Mouse (Mus musculus): Measurements from ENCODE around the gene Shq1. TPM values are rescaled to one million over a fixed set of nuclear protein-coding genes. Genes with fewer than 3 reads are reported as not detected.

Gene Shq1
- polyA plus RNA-seq, 1 experiment from 2014 or later: 23.6 TPM

GRCm38 (mm10) chr6:100608429-100608828 lies 62.5 kb downstream of the Shq1 start:
- Histone ChIP-seq H3K9me3 (ENCODE audit: control insufficient read depth, low read length) (no peaks in the 10 kb centered on the region), H3K4me3 (ENCODE audit: low read depth, low read length) (no peak overlapping the region), H3K27ac (ENCODE audit: low read depth, low read length) (no peak overlapping the region), H3K27me3 (replicated peaks; ENCODE audit: control insufficient read depth, insufficient read depth, low read length) (no peaks in the 10 kb centered on the region), H3K4me1 (replicated peaks; ENCODE audit: control insufficient read depth, insufficient read depth, low read length) (no peaks in the 10 kb centered on the region), H3K36me3 (ENCODE audit: control insufficient read depth, insufficient read depth, low read length) (no peaks in the 10 kb centered on the region; the same call in 1 of the 2 replicates), H3K9ac (ENCODE audit: low read depth, low read length) (no peak overlapping the region), H3K4me2 (no peak overlapping the region)
- 88% methylated on average over 3 of the region's 3 CpGs for WGBS
- ATAC-seq (replicated peaks; ENCODE audit: low FRiP score) (no peak), DNase-seq (ENCODE audit: low spot score) (no peak)

- Histone ChIP-seq H3K9ac (ENCODE audit: low read depth, low read length) (no peak overlapping the region), H3K36me3 (ENCODE audit: control insufficient read depth, insufficient read depth, low read length) (no peaks in the 10 kb centered on the region; the same call in 1 of the 2 replicates), H3K4me1 (replicated peaks; ENCODE audit: control insufficient read depth, insufficient read depth, low read length) (no peaks in the 10 kb centered on the region), H3K4me2 (no peak overlapping the region), H3K27me3 (replicated peaks; ENCODE audit: control insufficient read depth, insufficient read depth, low read length) (no peaks in the 10 kb centered on the region), H3K4me3 (ENCODE audit: low read depth, low read length) (no peak overlapping the region), H3K9me3 (ENCODE audit: control insufficient read depth, low read length) (no peaks in the 10 kb centered on the region), H3K27ac (ENCODE audit: low read depth, low read length) (no peak overlapping the region)
- 81% methylated on average over 4 of the region's 4 CpGs for WGBS
- DNase-seq (ENCODE audit: low spot score): no peak
- ATAC-seq (replicated peaks; ENCODE audit: low FRiP score): no peak
These were observed 64.2 kb downstream of the Shq1 start for GRCm38 (mm10) chr6:100606805-100607204.

DNA sequence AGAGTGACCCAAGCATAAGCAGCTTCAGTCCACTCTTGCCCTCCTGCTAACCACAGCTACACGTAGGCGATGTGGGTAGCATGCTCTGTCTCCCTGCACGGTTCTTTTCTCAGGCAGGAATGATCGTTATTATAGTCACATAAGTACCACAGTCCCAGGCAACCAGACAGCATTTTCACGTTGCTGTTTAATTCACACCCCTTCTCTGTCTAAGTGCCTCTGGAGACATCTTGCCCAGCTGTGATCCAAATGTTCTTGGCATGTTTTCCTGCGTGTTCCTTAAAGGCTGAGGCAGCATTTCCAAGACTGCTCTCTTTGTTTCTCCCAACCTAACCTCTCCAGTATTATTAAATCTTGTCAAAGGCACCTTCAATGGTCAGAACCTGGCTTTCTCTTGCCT lies 67.3 kb downstream of the Shq1 start:
- WGBS: 89% methylated on average over 6 of the region's 6 CpGs
- H3K4me2 ChIP-seq: no peak overlapping the region
- no peak overlapping the region for H3K9ac ChIP-seq (ENCODE audit: low read depth, low read length)
- H3K36me3 ChIP-seq (ENCODE audit: control insufficient read depth, insufficient read depth, low read length): no peaks in the 10 kb centered on the region; the same call in 1 of the 2 replicates
- H3K4me3 ChIP-seq (ENCODE audit: low read depth, low read length): no peak overlapping the region
- H3K27me3 ChIP-seq (replicated peaks; ENCODE audit: control insufficient read depth, insufficient read depth, low read length): no peaks in the 10 kb centered on the region
- H3K4me1 ChIP-seq (replicated peaks; ENCODE audit: control insufficient read depth, insufficient read depth, low read length): no peaks in the 10 kb centered on the region
- H3K27ac ChIP-seq (ENCODE audit: low read depth, low read length): no peak overlapping the region
- no peaks in the 10 kb centered on the region for H3K9me3 ChIP-seq (ENCODE audit: control insufficient read depth, low read length)
- DNase-seq (ENCODE audit: low spot score) (no peak), ATAC-seq (replicated peaks; ENCODE audit: low FRiP score) (no peak)

DNA sequence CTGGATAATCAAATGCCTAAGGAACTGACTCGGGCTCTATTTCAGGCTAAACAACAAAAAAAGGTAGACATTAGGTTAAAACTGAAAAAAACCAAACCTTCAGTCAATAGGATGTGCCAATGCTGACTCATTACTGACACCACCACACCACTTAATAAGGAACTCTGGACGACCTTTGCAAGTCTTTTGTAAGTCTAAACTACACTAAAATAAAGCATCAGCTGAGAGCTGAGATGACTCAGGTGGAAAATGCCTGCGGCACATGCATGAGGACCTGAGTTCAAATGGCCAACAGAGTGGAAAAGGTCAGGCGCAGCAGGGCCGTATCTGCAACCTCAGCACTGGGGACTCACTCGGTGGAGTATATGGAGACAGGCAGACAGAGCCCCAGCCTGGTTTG lies 69.3 kb downstream of the Shq1 start:
- Histone ChIP-seq H3K27ac (ENCODE audit: low read depth, low read length) (no peak overlapping the region), H3K27me3 (replicated peaks; ENCODE audit: control insufficient read depth, insufficient read depth, low read length) (no peaks in the 10 kb centered on the region), H3K4me3 (ENCODE audit: low read depth, low read length) (no peak overlapping the region), H3K36me3 (ENCODE audit: control insufficient read depth, insufficient read depth, low read length) (no peaks in the 10 kb centered on the region; the same call in 1 of the 2 replicates), H3K4me1 (replicated peaks; ENCODE audit: control insufficient read depth, insufficient read depth, low read length) (no peaks in the 10 kb centered on the region), H3K9ac (ENCODE audit: low read depth, low read length) (no peak overlapping the region), H3K4me2 (no peak overlapping the region), H3K9me3 (ENCODE audit: control insufficient read depth, low read length) (no peaks in the 10 kb centered on the region)
- WGBS: 79% methylated on average over 6 of the region's 6 CpGs
- no peak for DNase-seq (ENCODE audit: low spot score)
- ATAC-seq (replicated peaks; ENCODE audit: low FRiP score): no peak

GRCm38 (mm10) chr6:100593857-100594256 lies 77.1 kb downstream of the Shq1 start:
- H3K4me3 ChIP-seq (ENCODE audit: low read depth, low read length): no peak overlapping the region
- no peaks in the 10 kb centered on the region for H3K36me3 ChIP-seq (ENCODE audit: control insufficient read depth, insufficient read depth, low read length)
- H3K9ac ChIP-seq (ENCODE audit: low read depth, low read length): no peak overlapping the region
- H3K27ac ChIP-seq (ENCODE audit: low read depth, low read length): no peak overlapping the region
- ATAC-seq (replicated peaks; ENCODE audit: low FRiP score) (no peak), DNase-seq (ENCODE audit: low spot score) (no peak)
- H3K9me3 ChIP-seq (ENCODE audit: control insufficient read depth, low read length): no peaks in the 10 kb centered on the region
- no peaks in the 10 kb centered on the region for H3K27me3 ChIP-seq (replicated peaks; ENCODE audit: control insufficient read depth, insufficient read depth, low read length)
- no peak overlapping the region for H3K4me2 ChIP-seq
- H3K4me1 ChIP-seq (replicated peaks; ENCODE audit: control insufficient read depth, insufficient read depth, low read length): no peaks in the 10 kb centered on the region
- 84% methylated on average over 8 of the region's 8 CpGs for WGBS

DNA sequence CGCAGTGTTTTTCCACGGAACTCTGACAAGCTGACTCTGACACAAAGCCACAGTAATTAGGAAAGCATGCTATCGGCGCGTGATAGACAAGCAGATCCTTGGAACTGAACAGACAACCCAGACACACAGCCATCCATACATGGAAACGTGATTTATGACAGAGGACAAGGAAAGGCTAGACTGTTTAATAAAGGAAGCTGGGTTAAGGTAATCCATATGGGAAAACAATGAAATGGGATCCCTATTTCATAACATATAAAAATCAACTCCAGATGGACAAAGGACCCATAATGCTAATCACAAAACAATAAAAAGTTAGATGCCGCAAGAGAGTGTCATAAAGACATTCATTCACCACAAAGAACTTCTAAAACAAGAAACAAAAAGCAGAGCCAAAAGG lies 78.0 kb downstream of the Shq1 start:
- no peaks in the 10 kb centered on the region for H3K36me3 ChIP-seq (ENCODE audit: control insufficient read depth, insufficient read depth, low read length)
- peaks cover 1% of the 10 kb centered on the region; the same call in 1 of the 2 replicates for H3K4me1 ChIP-seq (replicated peaks; ENCODE audit: control insufficient read depth, insufficient read depth, low read length)
- DNase-seq (ENCODE audit: low spot score): no peak
- H3K27me3 ChIP-seq (replicated peaks; ENCODE audit: control insufficient read depth, insufficient read depth, low read length): no peaks in the 10 kb centered on the region
- H3K9me3 ChIP-seq (ENCODE audit: control insufficient read depth, low read length): no peaks in the 10 kb centered on the region
- H3K9ac ChIP-seq (ENCODE audit: low read depth, low read length): no peak overlapping the region
- 78% methylated on average over 7 of the region's 7 CpGs for WGBS
- ATAC-seq (replicated peaks; ENCODE audit: low FRiP score): no peak
- H3K4me2 ChIP-seq: no peak overlapping the region
- no peak overlapping the region for H3K27ac ChIP-seq (ENCODE audit: low read depth, low read length)
- no peak overlapping the region for H3K4me3 ChIP-seq (ENCODE audit: low read depth, low read length)

- peaks cover 6% of the 10 kb centered on the region; the same call in 1 of the 2 replicates for H3K4me1 ChIP-seq (replicated peaks; ENCODE audit: control insufficient read depth, insufficient read depth, low read length)
- H3K36me3 ChIP-seq (ENCODE audit: control insufficient read depth, insufficient read depth, low read length): no peaks in the 10 kb centered on the region
- no peak overlapping the region for H3K27ac ChIP-seq (ENCODE audit: low read depth, low read length)
- H3K27me3 ChIP-seq (replicated peaks; ENCODE audit: control insufficient read depth, insufficient read depth, low read length): no peaks in the 10 kb centered on the region
- H3K4me2 ChIP-seq: no peak overlapping the region
- H3K9me3 ChIP-seq (ENCODE audit: control insufficient read depth, low read length): no peaks in the 10 kb centered on the region
- DNase-seq (ENCODE audit: low spot score) (no peak), ATAC-seq (replicated peaks; ENCODE audit: low FRiP score) (no peak)
- H3K9ac ChIP-seq (ENCODE audit: low read depth, low read length): no peak overlapping the region
- 67% methylated on average over 4 of the region's 4 CpGs for WGBS
- H3K4me3 ChIP-seq (ENCODE audit: low read depth, low read length): no peak overlapping the region
These were observed 80.4 kb downstream of the Shq1 start for GRCm38 (mm10) chr6:100590602-100591001.

DNA sequence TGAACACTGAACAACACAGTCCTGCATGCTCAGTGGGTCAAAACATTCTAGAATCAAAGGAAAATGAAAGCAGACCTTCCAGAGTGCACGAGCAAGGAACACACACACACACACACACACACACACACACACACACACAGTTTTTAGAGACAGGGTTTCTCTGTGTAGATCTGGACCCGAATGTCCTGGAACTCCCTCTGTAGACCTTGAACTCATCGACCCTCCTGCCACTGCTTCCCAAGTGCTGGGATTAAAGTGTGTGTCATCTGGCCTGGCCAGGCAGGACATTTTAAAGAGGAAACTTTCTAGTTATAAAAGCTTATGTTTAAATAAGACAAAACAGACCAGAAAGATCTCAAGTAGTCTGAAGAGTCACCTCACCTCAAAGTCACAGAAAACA lies 82.1 kb downstream of the Shq1 start:
- Histone ChIP-seq H3K4me1 (replicated peaks; ENCODE audit: control insufficient read depth, insufficient read depth, low read length) (peaks cover 6% of the 10 kb centered on the region; the same call in 1 of the 2 replicates), H3K4me2 (no peak overlapping the region), H3K27ac (ENCODE audit: low read depth, low read length) (no peak overlapping the region), H3K9me3 (ENCODE audit: control insufficient read depth, low read length) (no peaks in the 10 kb centered on the region), H3K36me3 (ENCODE audit: control insufficient read depth, insufficient read depth, low read length) (no peaks in the 10 kb centered on the region), H3K9ac (ENCODE audit: low read depth, low read length) (no peak overlapping the region), H3K4me3 (ENCODE audit: low read depth, low read length) (no peak overlapping the region), H3K27me3 (replicated peaks; ENCODE audit: control insufficient read depth, insufficient read depth, low read length) (no peaks in the 10 kb centered on the region)
- ATAC-seq (replicated peaks; ENCODE audit: low FRiP score) (no peak), DNase-seq (ENCODE audit: low spot score) (no peak)
- WGBS: 78% methylated on average over 3 of the region's 3 CpGs

DNA sequence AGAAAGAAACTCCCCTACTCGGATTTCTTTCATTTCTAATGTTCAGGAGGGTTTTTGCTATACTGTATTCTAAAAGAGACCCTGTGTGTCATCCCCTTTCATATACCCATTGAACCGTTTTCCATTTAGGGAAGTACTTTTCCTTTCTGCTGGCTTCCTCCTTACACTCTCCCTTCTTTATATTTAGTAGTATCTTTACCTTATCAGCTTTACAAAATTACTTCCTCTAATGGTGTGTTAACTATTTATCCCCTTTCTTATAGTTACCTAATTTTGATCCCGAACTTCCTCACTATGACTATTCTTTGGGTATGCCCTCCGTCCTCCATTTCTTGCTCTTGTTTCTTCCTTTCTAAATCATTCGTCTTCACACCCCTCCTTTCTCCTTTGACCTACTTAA lies 84.2 kb downstream of the Shq1 start:
- H3K9ac ChIP-seq (ENCODE audit: low read depth, low read length): no peak overlapping the region
- no peak overlapping the region for H3K27ac ChIP-seq (ENCODE audit: low read depth, low read length)
- 53% methylated on average over 5 of the region's 5 CpGs for WGBS
- H3K4me2 ChIP-seq: no peak overlapping the region
- H3K4me3 ChIP-seq (ENCODE audit: low read depth, low read length): no peak overlapping the region
- H3K36me3 ChIP-seq (ENCODE audit: control insufficient read depth, insufficient read depth, low read length): no peaks in the 10 kb centered on the region
- H3K27me3 ChIP-seq (replicated peaks; ENCODE audit: control insufficient read depth, insufficient read depth, low read length): no peaks in the 10 kb centered on the region
- no peaks in the 10 kb centered on the region for H3K9me3 ChIP-seq (ENCODE audit: control insufficient read depth, low read length)
- DNase-seq (ENCODE audit: low spot score) (no peak), ATAC-seq (replicated peaks; ENCODE audit: low FRiP score) (no peak)
- H3K4me1 ChIP-seq (replicated peaks; ENCODE audit: control insufficient read depth, insufficient read depth, low read length): peaks cover 6% of the 10 kb centered on the region; the same call in 1 of the 2 replicates

Data from liver, embryonic 11.5 days (tissue).